Mouse (Mus musculus) midbrain, embryonic 10.5 days (tissue): ENCODE measurements around the gene Apol9b. TPM values are rescaled to one million over a fixed set of nuclear protein-coding genes. Genes with fewer than 3 reads are reported as not detected.

Experiments
- DNase-seq: peaks from one replicate; pipeline ENCODE4 v3.0.0-alpha.2; 2017; ENCODE audit warnings: low spot score
- H3K27ac ChIP-seq: fragments of 300-500 bp; sonication (generic); replicated peaks from 2 replicates; pipeline ENCODE4 v1.5.1; 2016; ENCODE audit warnings: mild to moderate bottlenecking
- H3K27me3 ChIP-seq: fragments of 300-500 bp; sonication (generic); 2 replicates; pipeline ENCODE4 v1.6.1; 2016; ENCODE audit warnings: low read depth, mild to moderate bottlenecking; ENCODE audit not compliant: poor library complexity, severe bottlenecking
- H3K36me3 ChIP-seq: fragments of 300-500 bp; sonication (generic); 2 replicates; pipeline ENCODE4 v1.6.1; 2016; ENCODE audit warnings: mild to moderate bottlenecking, moderate library complexity
- H3K4me1 ChIP-seq: fragments of 300-500 bp; sonication (generic); 2 replicates; pipeline ENCODE4 v1.6.1; 2016
- H3K4me3 ChIP-seq: fragments of 300-500 bp; sonication (generic); 2 replicates; pipeline ENCODE4 v1.5.1; 2016; ENCODE audit warnings: mild to moderate bottlenecking, moderate library complexity
- H3K9me3 ChIP-seq: fragments of 300-500 bp; sonication (generic); replicated peaks from 2 replicates; pipeline ENCODE4 v1.6.1; 2016; ENCODE audit warnings: mild to moderate bottlenecking
- WGBS: fragments of 180-500 bp; shearing (Covaris S2); methylation state at CpG from one replicate; pipeline ENCODE4 v1.1.7; 2016; 5-methylcytosine and 5-hydroxymethylcytosine counted together
- polyA plus RNA-seq: library from polyadenylated mRNA; unstranded; fragments of >200 nt; fragmentation: Nextera tagmentation; extraction: Ambion mirVana; gene quantifications from 2 replicates; pipeline ENCODE4 v1.2.1, GENCODE M21; 2016

Gene Apol9b
- polyA plus RNA-seq, 1 experiment from 2014 or later = not detected

DNA sequence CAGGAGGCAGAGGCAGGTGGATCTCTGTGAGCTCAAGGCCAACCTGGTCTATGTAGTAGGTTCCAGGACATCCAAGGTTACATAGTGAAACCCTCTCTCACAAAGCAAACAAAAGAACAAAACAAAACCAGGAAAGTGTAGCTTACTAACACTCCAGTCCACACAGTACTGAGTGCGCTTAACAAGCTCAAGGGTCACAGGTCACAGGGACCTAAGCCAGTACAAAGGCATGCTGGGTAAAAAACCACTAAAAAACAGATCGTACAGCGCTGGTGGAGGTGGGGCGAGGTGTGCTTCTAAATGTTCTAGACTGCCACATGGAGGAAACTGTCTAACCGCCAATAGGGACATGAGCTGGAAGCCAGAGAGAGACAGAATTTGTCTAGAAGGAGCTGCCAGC, 41.5 kb downstream of the Apol9b start:
- Histone ChIP-seq H3K36me3 (peaks cover 99% of the 10 kb centered on the region), H3K27me3 (no peaks in the 10 kb centered on the region), H3K4me3 (no peak overlapping the region), H3K9me3 (no peaks in the 10 kb centered on the region), H3K27ac (no peak overlapping the region), H3K4me1 (no peaks in the 10 kb centered on the region)
- DNase-seq = no peak
- 92% methylated on average over 5 of the region's 5 CpGs for WGBS

GRCm38 (mm10) chr15:77770942-77771341, 42.1 kb downstream of the Apol9b start:
- Histone ChIP-seq H3K27ac (no peak overlapping the region), H3K4me3 (no peak overlapping the region), H3K9me3 (no peaks in the 10 kb centered on the region), H3K4me1 (no peaks in the 10 kb centered on the region), H3K36me3 (peaks cover 99% of the 10 kb centered on the region), H3K27me3 (no peaks in the 10 kb centered on the region)
- no peak for DNase-seq
- WGBS = 93% methylated on average over 9 of the region's 9 CpGs

- Histone ChIP-seq H3K4me3 (no peak overlapping the region), H3K4me1 (no peaks in the 10 kb centered on the region), H3K36me3 (peaks cover 99% of the 10 kb centered on the region), H3K27ac (no peak overlapping the region), H3K27me3 (no peaks in the 10 kb centered on the region), H3K9me3 (no peaks in the 10 kb centered on the region)
- 94% methylated on average over 19 of the region's 19 CpGs for WGBS
- DNase-seq = no peak
Measured at GRCm38 (mm10) chr15:77773099-77773915, 44.5 kb downstream of the Apol9b start.

DNA sequence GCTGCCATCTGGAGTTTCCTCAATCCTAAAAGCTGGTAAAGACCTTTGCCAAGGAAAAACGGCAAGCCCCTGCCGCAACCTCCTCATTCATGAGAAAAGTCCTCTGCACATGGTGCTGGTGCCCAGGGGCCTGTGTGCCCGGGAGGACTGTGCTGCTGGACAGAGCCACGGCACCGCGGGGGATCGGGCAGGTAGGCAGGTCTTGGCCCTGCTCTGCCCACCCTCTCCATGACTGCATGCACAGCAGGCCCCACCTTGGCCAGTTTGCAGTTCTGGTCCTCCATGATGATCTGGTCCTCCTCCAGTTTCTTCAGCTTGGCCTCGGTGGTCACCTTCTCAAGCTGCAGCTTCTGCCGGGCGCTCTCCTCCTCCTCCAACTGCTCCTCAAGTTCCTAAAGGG, 45.5 kb downstream of the Apol9b start:
- H3K4me1 ChIP-seq = no peaks in the 10 kb centered on the region
- WGBS = 97% methylated on average over 10 of the region's 10 CpGs
- no peak overlapping the region for H3K27ac ChIP-seq
- DNase-seq = no peak
- H3K4me3 ChIP-seq = no peak overlapping the region
- no peaks in the 10 kb centered on the region for H3K9me3 ChIP-seq
- H3K36me3 ChIP-seq = peaks cover 98% of the 10 kb centered on the region
- H3K27me3 ChIP-seq = no peaks in the 10 kb centered on the region

GRCm38 (mm10) chr15:77775186-77775963, 46.5 kb downstream of the Apol9b start:
- Histone ChIP-seq H3K36me3 (peaks cover 98% of the 10 kb centered on the region), H3K4me1 (no peaks in the 10 kb centered on the region), H3K4me3 (no peak overlapping the region), H3K9me3 (no peaks in the 10 kb centered on the region), H3K27me3 (no peaks in the 10 kb centered on the region), H3K27ac (no peak overlapping the region)
- WGBS = 73% methylated on average over 20 of the region's 20 CpGs
- DNase-seq = peak; percentile 82

DNA sequence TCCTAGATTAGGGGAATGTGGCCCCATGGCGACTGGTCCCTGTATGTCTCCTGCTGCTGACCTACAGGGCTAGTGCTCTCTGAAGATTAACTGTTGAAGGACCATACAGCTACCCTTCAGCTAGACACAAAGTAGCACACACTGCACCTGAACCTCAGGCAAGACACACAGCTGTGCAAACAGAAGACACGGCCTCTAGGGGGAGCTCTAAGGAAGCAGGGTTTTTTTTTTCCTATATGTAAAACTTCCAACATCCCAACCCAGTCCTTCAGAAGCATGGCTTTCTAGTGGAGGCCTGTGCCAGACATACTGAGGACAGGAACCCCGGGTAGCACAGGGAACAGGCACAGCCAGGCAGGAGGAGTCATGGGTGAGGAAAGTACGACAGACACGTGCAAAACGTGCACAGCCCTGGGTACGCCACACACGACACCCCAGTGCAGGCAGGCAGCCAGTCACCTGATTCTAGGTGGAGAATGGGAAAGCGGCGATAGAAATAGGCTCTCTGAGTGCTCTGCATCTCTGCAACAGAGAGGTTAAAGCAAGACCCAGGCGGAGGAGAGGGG, 53.7 kb downstream of the Apol9b start:
- Histone ChIP-seq H3K9me3 (no peaks in the 10 kb centered on the region), H3K27me3 (no peaks in the 10 kb centered on the region), H3K27ac (no peak overlapping the region; the same call in 1 of the 2 replicates), H3K4me3 (no peak overlapping the region), H3K36me3 (peaks cover 98% of the 10 kb centered on the region), H3K4me1 (no peaks in the 10 kb centered on the region)
- DNase-seq = no peak
- 85% methylated on average over 11 of the region's 11 CpGs for WGBS

GRCm38 (mm10) chr15:77784039-77784824, 55.4 kb downstream of the Apol9b start:
- no peak for DNase-seq

DNA sequence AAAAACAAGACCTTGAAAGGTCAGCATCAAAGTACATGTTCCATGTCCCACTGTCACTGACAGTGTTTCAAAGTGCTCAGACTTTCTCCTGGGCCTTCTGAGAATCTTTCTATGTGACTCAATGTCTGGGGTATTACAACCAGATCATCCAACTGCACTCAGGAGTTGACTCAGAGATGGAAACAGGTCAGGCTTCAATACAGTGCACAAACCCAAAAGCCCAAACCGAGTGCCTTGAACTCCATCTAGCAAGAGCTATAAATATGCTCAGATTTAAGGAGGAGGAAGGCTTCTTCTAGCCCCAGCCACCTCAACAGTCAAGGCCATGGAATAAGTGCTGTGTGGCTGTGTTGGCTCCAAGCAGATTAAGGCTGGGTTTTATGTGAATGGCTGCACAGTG, 57.0 kb downstream of the Apol9b start:
- Histone ChIP-seq H3K4me3 (no peak overlapping the region), H3K27me3 (no peaks in the 10 kb centered on the region), H3K4me1 (no peaks in the 10 kb centered on the region), H3K27ac (no peak overlapping the region), H3K36me3 (peaks cover 97% of the 10 kb centered on the region), H3K9me3 (no peaks in the 10 kb centered on the region)
- WGBS = 85% methylated on average over 1 of the region's 1 CpGs
- DNase-seq = no peak

More at GRCm38 (mm10) chr15:77784039-77784824, 55.4 kb downstream of the Apol9b start:
- no peaks in the 10 kb centered on the region for H3K27me3 ChIP-seq
- no peak overlapping the region for H3K4me3 ChIP-seq
- peaks cover 97% of the 10 kb centered on the region for H3K36me3 ChIP-seq
- H3K27ac ChIP-seq = peak overlapping the region; percentile 33
- WGBS = 81% methylated on average over 22 of the region's 22 CpGs
- no peaks in the 10 kb centered on the region for H3K9me3 ChIP-seq
- no peaks in the 10 kb centered on the region for H3K4me1 ChIP-seq

Other genes with a start within 250 kb of the Apol9b start
- not detected in 2 replicates for gene Apol11a, start 220.8 kb upstream of the Apol9b start, polyA plus RNA-seq
- not detected in 2 replicates for gene Apol7c, start 195.7 kb upstream of the Apol9b start, polyA plus RNA-seq
- gene 1700025B11Rik, start 167.1 kb upstream of the Apol9b start, polyA plus RNA-seq = not detected in 2 replicates
- 0.07 TPM in 1 of 2 replicates, not detected in the other for gene Apol10b, start 132.9 kb upstream of the Apol9b start, polyA plus RNA-seq
- gene Gm36245, start 129.8 kb upstream of the Apol9b start, polyA plus RNA-seq = not detected in 2 replicates
- gene Apol11b, start 85.8 kb upstream of the Apol9b start, polyA plus RNA-seq = not detected in 2 replicates
- gene Apol7e, start 30.2 kb upstream of the Apol9b start, polyA plus RNA-seq = not detected in 2 replicates
- 0.07 and 0.12 TPM in 2 replicates for gene Apol8, start 28.0 kb downstream of the Apol9b start, polyA plus RNA-seq
- gene Myh9, start 113.1 kb downstream of the Apol9b start, polyA plus RNA-seq = 29.0 and 29.4 TPM in 2 replicates
- 285 and 291 TPM in 2 replicates for gene Txn2, start 200.0 kb downstream of the Apol9b start, polyA plus RNA-seq
- 6.4 and 6.5 TPM in 2 replicates for gene Foxred2, start 227.7 kb downstream of the Apol9b start, polyA plus RNA-seq
- gene Eif3d, start 241.8 kb downstream of the Apol9b start, polyA plus RNA-seq = 240 and 263 TPM in 2 replicates